ENCODE assay signal across 26 mouse cellular contexts in genomic region chr19:55501985-55502384, GRCm38 (mm10).
"Had no signal": no experiment of that assay in that cellular context is flagged by ENCODE, and none has a peak within 500 bp of the region (broad histone marks: within the 10 kb centered on the region; RNA-seq: fewer than 3 reads in every experiment).

No protein-coding gene starts in this region.

- H3K27ac ChIP-seq: embryonic facial prominence, embryonic 10.5 days; embryonic facial prominence, embryonic 12.5 days; embryonic facial prominence, embryonic 13.5 days; embryonic facial prominence, embryonic 15.5 days; forebrain, embryonic 10.5 days; forebrain, embryonic 12.5 days; forebrain, embryonic 13.5 days; forebrain, embryonic 15.5 days; gastrocnemius, adult 2 months; heart, adult 2 months had no signal

- H3K9me3 ChIP-seq: embryonic facial prominence, embryonic 10.5 days; embryonic facial prominence, embryonic 12.5 days; embryonic facial prominence, embryonic 13.5 days; embryonic facial prominence, embryonic 15.5 days; forebrain, embryonic 10.5 days; forebrain, embryonic 12.5 days; forebrain, embryonic 13.5 days; forebrain, embryonic 15.5 days had no signal

- H3K27me3 ChIP-seq: embryonic facial prominence, embryonic 12.5 days; embryonic facial prominence, embryonic 13.5 days; embryonic facial prominence, embryonic 15.5 days; forebrain, embryonic 15.5 days had no signal

- H3K9ac ChIP-seq: embryonic facial prominence, embryonic 12.5 days; embryonic facial prominence, embryonic 13.5 days; embryonic facial prominence, embryonic 15.5 days; forebrain, embryonic 12.5 days; forebrain, embryonic 13.5 days; forebrain, embryonic 15.5 days; forebrain, postnatal 0 days had no signal

- H3K4me3 ChIP-seq: embryonic facial prominence, embryonic 10.5 days; embryonic facial prominence, embryonic 12.5 days; embryonic facial prominence, embryonic 13.5 days; embryonic facial prominence, embryonic 15.5 days; erythroblast, embryonic 14.5 days; forebrain, embryonic 10.5 days; forebrain, embryonic 12.5 days; forebrain, embryonic 13.5 days; forebrain, embryonic 15.5 days; gastrocnemius, adult 2 months; heart, adult 2 months had no signal

- H3K36me3 ChIP-seq: embryonic facial prominence, embryonic 12.5 days; embryonic facial prominence, embryonic 15.5 days; forebrain, embryonic 15.5 days had no signal

- ATAC-seq: forebrain, embryonic 13.5 days; forebrain, embryonic 14.5 days; forebrain, embryonic 15.5 days; forebrain, embryonic 16.5 days; forebrain, postnatal 0 days had no signal

- H3K4me2 ChIP-seq: embryonic facial prominence, embryonic 12.5 days; embryonic facial prominence, embryonic 13.5 days; embryonic facial prominence, embryonic 15.5 days; forebrain, embryonic 12.5 days; forebrain, embryonic 13.5 days; forebrain, embryonic 15.5 days had no signal

- DNase-seq: cerebellum, adult 9-10 months; cerebellum, adult 9-11 months; cerebellum, postnatal 10 days; cerebellum, postnatal 14 days; cerebellum, postnatal 25 days; cerebellum, postnatal 36 days; embryo, embryonic 11 days; forebrain, postnatal 0 days; gastrocnemius, adult 2 months; gastrocnemius, postnatal 10 days; gastrocnemius, postnatal 14 days; gastrocnemius, postnatal 25 days; gastrocnemius, postnatal 36 days; heart, adult 18-20 months; heart, adult 2 months had no signal

- H3K4me1 ChIP-seq: forebrain, embryonic 15.5 days had no signal
